Mouse (Mus musculus) Patski (cell line): ENCODE measurements around the gene Necab2. TPM values are rescaled to one million over a fixed set of nuclear protein-coding genes. Genes with fewer than 3 reads are reported as not detected.

Experiments used
- ATAC-seq: fragments of 100-300 bp; one replicate; pipeline ENCODE4 v1.8.0; 2021
- CTCF ChIA-PET: fragments of 350-600 bp; sonication (Branson Sonifier 250); formaldehyde crosslinking; loops from one replicate; lab custom pipeline; 2022; ENCODE audit warnings: inconsistent platforms; lab: Charles Lee
- POLR2A ChIA-PET: fragments of 350-600 bp; sonication (Branson Sonifier 250); formaldehyde crosslinking; loops from one replicate; lab custom pipeline; 2022; ENCODE audit warnings: antibody characterized with exemption, inconsistent platforms; lab: Charles Lee
- DNase-seq: peaks from one replicate; pipeline ENCODE4 v3.0.0-alpha.2; 2011; ENCODE audit warnings: low read depth, low spot score
- H3K27me3 ChIP-seq: fragments of 371-371 bp; one replicate; pipeline ENCODE4 v1.5.1; 2021
- CTCF ChIP-seq: fragments of 100-300 bp; IDR thresholded peaks from one replicate; pipeline ENCODE4 v1.5.1; 2021
- in situ Hi-C: fragments of 300-500 bp; cut with MboI; formaldehyde crosslinking; loops from 3 replicates; pipeline ENCODE4 v1.11.1; 2018; ENCODE audit warnings: low pct_unique_long_range_greater_than_20kb, mixed read lengths
- polyA plus RNA-seq: library from polyadenylated mRNA; unstranded; gene quantifications from one replicate; pipeline ENCODE4 v1.2.3, GENCODE M21; 2021

Gene Necab2
- polyA plus RNA-seq, 1 experiment from 2014 or later, result 0.14 TPM

GRCm38 (mm10) chr8:119463709-119464108 is 17.2 kb downstream of the Necab2 start:
- peaks cover 16% of the 10 kb centered on the region for H3K27me3 ChIP-seq
- ChIA-PET CTCF (no interaction called here), POLR2A (no interaction called here)
- DNase-seq (no peak), ATAC-seq (no peak)
- TF ChIP-seq CTCF, result no peak
- in situ Hi-C loops, result no loop called here

DNA sequence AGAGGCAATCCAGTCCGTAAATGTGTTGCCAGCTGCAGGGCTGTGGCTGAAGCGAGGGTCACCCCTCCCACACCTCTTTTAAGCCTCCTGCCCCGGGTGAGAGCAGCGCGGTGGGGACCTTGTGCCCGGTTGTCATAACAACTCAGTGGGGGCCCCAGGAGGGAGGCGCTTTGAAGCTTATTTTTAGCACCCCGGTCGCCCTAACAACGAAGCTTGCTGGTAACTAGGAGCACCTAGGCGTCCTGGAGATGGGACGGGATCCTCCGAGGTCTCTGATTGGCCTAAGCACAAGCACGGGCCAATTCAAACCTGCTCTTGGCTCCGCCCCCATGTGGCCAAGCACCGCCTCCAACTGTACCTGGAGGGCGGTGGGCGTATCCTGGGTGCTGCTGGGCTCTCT is 19.6 kb downstream of the Necab2 start:
- ChIA-PET CTCF (no interaction called here), POLR2A (no interaction called here)
- no peak for ATAC-seq
- H3K27me3 ChIP-seq, result peaks cover 25% of the 10 kb centered on the region
- in situ Hi-C loops, result no loop called here
- TF ChIP-seq CTCF, result no peak
- no peak for DNase-seq

DNA sequence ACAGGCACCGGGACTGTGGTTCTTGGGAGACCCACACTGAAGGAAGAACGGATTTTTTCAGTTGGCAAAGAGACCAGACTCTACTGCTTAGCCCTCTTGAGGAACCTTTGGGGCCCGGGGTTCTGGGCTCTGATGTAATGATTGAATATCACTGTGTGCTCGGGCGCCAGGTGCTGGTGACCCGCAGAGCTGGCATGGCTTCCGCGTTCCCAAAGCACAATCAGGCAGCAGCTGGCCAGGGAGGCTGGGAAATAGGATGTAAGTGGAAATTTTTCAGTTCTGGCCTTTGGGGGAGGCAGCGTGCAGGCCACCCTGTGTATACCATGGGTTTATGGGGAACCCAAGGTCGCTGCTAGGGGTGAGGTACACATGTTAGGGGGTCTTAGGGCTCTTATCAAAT is 20.3 kb downstream of the Necab2 start:
- TF ChIP-seq CTCF, result no peak
- in situ Hi-C loops, result no loop called here
- H3K27me3 ChIP-seq, result peaks cover 25% of the 10 kb centered on the region
- ChIA-PET CTCF (no interaction called here), POLR2A (no interaction called here)
- no peak for ATAC-seq
- no peak for DNase-seq

GRCm38 (mm10) chr8:119468091-119468490 is 21.6 kb downstream of the Necab2 start:
- ATAC-seq (no peak), DNase-seq (no peak)
- TF ChIP-seq CTCF, result no peak
- in situ Hi-C loops, result no loop called here
- POLR2A ChIA-PET, result no interaction called here
- CTCF ChIA-PET, result no interaction called here
- H3K27me3 ChIP-seq, result peaks cover 25% of the 10 kb centered on the region

DNA sequence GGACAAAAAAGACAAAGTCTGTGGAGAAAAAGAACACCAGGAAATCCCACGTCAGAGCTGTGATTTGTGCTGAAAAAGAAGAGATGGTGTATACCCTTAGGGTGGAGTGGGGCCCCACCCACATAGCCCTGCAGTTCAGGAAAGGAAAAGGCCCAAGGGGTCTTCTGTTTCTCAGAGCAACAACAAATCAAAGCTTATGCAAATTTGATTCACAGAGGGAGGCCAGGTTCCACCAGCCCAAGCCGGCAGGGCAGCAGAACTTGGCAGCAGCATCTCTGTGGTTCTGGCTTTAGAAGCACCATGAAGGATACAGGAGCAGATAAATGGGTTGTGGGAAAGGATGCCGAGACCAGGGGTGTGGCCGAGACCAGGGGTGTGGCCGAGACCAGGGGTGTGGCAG is 32.2 kb downstream of the Necab2 start:
- ChIA-PET POLR2A (no interaction called here), CTCF (interaction anchor here (1.3 kb wide), 1 partner anchor 13 kb away, joined by 4 read pairs; no protein-coding TSS in a partner anchor)
- TF ChIP-seq CTCF, result no peak
- no peak for DNase-seq
- ATAC-seq, result no peak
- in situ Hi-C loops, result no loop called here
- H3K27me3 ChIP-seq, result peaks cover 19% of the 10 kb centered on the region

GRCm38 (mm10) chr8:119484145-119484896 is 37.8 kb downstream of the Necab2 start:
- ChIA-PET POLR2A (no interaction called here), CTCF (no interaction called here)
- ATAC-seq (no peak), DNase-seq (no peak)
- TF ChIP-seq CTCF, result no peak
- in situ Hi-C loops, result no loop called here
- peaks cover 3% of the 10 kb centered on the region for H3K27me3 ChIP-seq

- H3K27me3 ChIP-seq, result peaks cover 3% of the 10 kb centered on the region
- ChIA-PET CTCF (no interaction called here), POLR2A (no interaction called here)
- DNase-seq (no peak), ATAC-seq (no peak)
- in situ Hi-C loops, result no loop called here
- TF ChIP-seq CTCF, result no peak
Observed at GRCm38 (mm10) chr8:119487093-119487492, 40.6 kb downstream of the Necab2 start.

DNA sequence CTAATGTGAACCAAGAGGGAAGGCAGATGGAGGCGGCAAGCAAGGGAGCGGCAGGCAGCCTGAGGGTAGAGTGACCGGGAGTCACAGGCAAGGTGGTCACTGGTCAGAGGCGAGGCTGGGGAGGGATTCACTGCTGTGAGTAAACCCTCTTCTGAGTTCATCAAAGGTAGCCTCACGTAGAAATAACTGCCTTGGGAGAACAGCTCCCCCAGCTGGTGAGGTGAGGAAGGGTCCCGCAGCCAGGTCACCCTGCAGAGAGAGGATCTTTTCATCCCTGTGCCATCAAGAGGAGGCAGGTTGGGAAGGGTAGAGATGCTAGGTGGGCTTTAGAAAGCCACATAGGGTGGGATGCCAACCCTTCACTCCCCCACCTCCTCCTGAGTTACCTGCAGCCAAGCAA is 50.3 kb downstream of the Necab2 start:
- POLR2A ChIA-PET, result no interaction called here
- TF ChIP-seq CTCF, result no peak
- in situ Hi-C loops, result loop anchor here (5.0 kb wide), 2 partner anchors 45 to 85 kb away; no protein-coding TSS in a partner anchor
- H3K27me3 ChIP-seq, result peaks cover 10% of the 10 kb centered on the region
- CTCF ChIA-PET, result interaction anchor here (1.9 to 2.5 kb wide), 2 partner anchors 10 to 84 kb away, joined by 8 to 13 read pairs; no protein-coding TSS in a partner anchor
- DNase-seq, result no peak
- ATAC-seq, result peak; percentile 21

GRCm38 (mm10) chr8:119499836-119500235 is 53.3 kb downstream of the Necab2 start:
- no peak for TF ChIP-seq CTCF
- ChIA-PET POLR2A (no interaction called here), CTCF (interaction anchor here (1.7 to 2.1 kb wide), 3 partner anchors 59 to 115 kb away, joined by 4 to 8 read pairs (median 8); no protein-coding TSS in a partner anchor)
- H3K27me3 ChIP-seq, result no peaks in the 10 kb centered on the region
- ATAC-seq (no peak), DNase-seq (no peak)
- in situ Hi-C loops, result loop anchor here (5.0 kb wide), 2 partner anchors 48 to 88 kb away; no protein-coding TSS in a partner anchor

DNA sequence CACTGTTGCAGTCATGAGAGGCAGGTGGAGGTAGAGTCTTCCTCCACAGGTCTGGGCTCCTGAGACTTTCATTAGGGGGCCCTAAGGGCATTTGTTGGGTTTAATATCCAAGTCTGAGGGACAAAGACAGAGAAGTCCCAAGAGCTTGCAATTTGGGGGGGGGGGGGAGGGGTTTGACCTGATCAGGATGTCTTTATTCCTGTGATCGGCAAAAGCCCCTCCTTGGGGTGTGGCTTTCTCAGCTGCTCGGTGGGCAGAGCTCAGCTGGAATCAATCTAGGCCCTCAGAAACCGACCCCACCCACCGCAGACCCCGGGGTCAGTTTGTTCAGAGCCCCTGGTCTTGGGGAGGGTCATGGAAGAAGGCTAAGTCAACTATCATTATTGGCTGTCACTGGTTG is 55.1 kb downstream of the Necab2 start, which contains the start of gene Slc38a8:
Gene Slc38a8, minus strand, starts transcription at position 101 of the 400 bp plus-strand sequence.
- in situ Hi-C loops, result no loop called here
- ATAC-seq (no peak), DNase-seq (no peak)
- ChIA-PET POLR2A (no interaction called here), CTCF (no interaction called here)
- no peak for TF ChIP-seq CTCF
- H3K27me3 ChIP-seq, result no peaks in the 10 kb centered on the region

GRCm38 (mm10) chr8:119502111-119502510 is 55.6 kb downstream of the Necab2 start:
- ChIA-PET CTCF (interaction anchor here (0.9 kb wide), 1 partner anchor 122 kb away, joined by 3 read pairs; no protein-coding TSS in a partner anchor), POLR2A (interaction anchor here (0.6 kb wide), 1 partner anchor 50 kb away, joined by 3 read pairs; no protein-coding TSS in a partner anchor)
- no peak for ATAC-seq
- no peaks in the 10 kb centered on the region for H3K27me3 ChIP-seq
- in situ Hi-C loops, result no loop called here
- peak; percentile 20 for DNase-seq
- TF ChIP-seq CTCF, result no peak
